Mouse (Mus musculus) kidney, postnatal 0 days (tissue): ENCODE measurements around the gene March5. TPM values are rescaled to one million over a fixed set of nuclear protein-coding genes. Genes with fewer than 3 reads are reported as not detected.
"Not testable (repeated sequence)": the region's sequence is repeated elsewhere in the genome, so short reads cannot be mapped to it uniquely, and the experiment has no call there.

Experiments
- ATAC-seq: fragments of 200-750 bp; cut with Nextera tagmentation; replicated peaks from 2 replicates; pipeline ENCODE4 v1.8.0; 2017; ENCODE audit warnings: low read depth, moderate number of reproducible peaks, moderate TSS enrichment, moderate library complexity; ENCODE audit not compliant: low FRiP score
- DNase-seq: peaks from one replicate; pipeline ENCODE4 v3.0.0-alpha.2; 2016; ENCODE audit warnings: low spot score
- H3K27ac ChIP-seq: fragments of 300-500 bp; sonication (generic); 2 replicates; pipeline ENCODE4 v1.5.1; 2014; ENCODE audit warnings: mild to moderate bottlenecking
- H3K27me3 ChIP-seq: fragments of 300-500 bp; sonication (generic); 2 replicates; pipeline ENCODE4 v1.6.1; 2014; ENCODE audit warnings: low read length, mixed read lengths; ENCODE audit not compliant: insufficient read depth
- H3K36me3 ChIP-seq: fragments of 300-500 bp; sonication (generic); 2 replicates; pipeline ENCODE4 v1.6.1; 2014; ENCODE audit warnings: low read length, mixed read lengths; ENCODE audit not compliant: insufficient read depth
- H3K4me1 ChIP-seq: fragments of 300-500 bp; sonication (generic); replicated peaks from 2 replicates; pipeline ENCODE4 v1.6.1; 2014; ENCODE audit warnings: antibody characterized with exemption, low read length, mixed read lengths; ENCODE audit not compliant: insufficient read depth
- H3K4me2 ChIP-seq: fragments of 300-500 bp; sonication (generic); 2 replicates; pipeline ENCODE4 v1.6.1; 2014; ENCODE audit warnings: mild to moderate bottlenecking, low read length, moderate library complexity, mixed read lengths
- H3K4me3 ChIP-seq: fragments of 300-500 bp; sonication (generic); replicated peaks from 2 replicates; pipeline ENCODE4 v1.5.1; 2014; ENCODE audit warnings: low read depth, low read length
- H3K9ac ChIP-seq: fragments of 300-500 bp; sonication (generic); 2 replicates; pipeline ENCODE4 v1.6.1; 2014; ENCODE audit warnings: low read depth, low read length
- H3K9me3 ChIP-seq: fragments of 300-500 bp; sonication (generic); replicated peaks from 2 replicates; pipeline ENCODE4 v1.6.1; 2016; ENCODE audit warnings: low read length, inconsistent platforms, mixed read lengths
- CTCF ChIP-seq: IDR thresholded peaks from 2 replicates; pipeline ENCODE4 v1.5.1; 2016; ENCODE audit warnings: antibody characterized with exemption, low read depth, mild to moderate bottlenecking, moderate library complexity
- WGBS: fragments of 180-500 bp; shearing (Covaris S2); extraction: QIAGEN DNeasy Blood & Tissue Kit; methylation state at CpG from one replicate; pipeline ENCODE4 v1.1.7; 2014; 5-methylcytosine and 5-hydroxymethylcytosine counted together
- polyA plus RNA-seq: library from polyadenylated mRNA; unstranded; fragments of >200 nt; fragmentation: Nextera tagmentation; extraction: Ambion mirVana; gene quantifications from 2 replicates; pipeline ENCODE4 v1.2.1, GENCODE M21; 2015

Gene March5
- polyA plus RNA-seq, 1 experiment from 2014 or later, result 98.2 TPM

DNA sequence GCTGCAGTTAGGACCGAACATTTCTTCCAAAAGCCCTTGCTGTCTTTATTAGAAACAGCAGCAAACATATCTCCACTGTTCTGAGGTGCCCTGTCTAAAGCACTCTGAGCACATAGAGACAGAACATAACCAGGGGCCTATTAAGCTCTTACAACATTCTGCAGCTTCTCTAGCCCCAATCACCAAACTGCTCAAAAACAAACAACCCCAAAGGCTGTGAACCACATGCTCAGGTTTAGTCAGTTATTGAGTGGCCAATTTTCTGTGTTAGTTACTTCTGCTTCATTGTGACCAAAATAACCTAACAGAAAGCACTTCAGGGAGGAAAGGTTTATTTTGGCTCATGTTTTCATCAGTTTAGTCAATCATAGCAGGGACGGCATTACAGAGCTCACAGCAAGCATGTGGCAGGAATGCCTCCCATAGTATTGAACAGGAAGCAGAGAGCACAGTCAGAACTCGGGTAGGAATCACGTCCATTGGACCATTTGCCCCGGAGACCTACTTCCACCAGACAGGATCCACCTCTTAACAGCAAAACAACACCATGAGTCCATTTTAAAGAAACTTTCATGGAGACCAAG lies 14.8 kb upstream of the March5 start:
- H3K27me3 ChIP-seq, result no peaks in the 10 kb centered on the region
- 46% methylated on average over 5 of the region's 5 CpGs for WGBS
- no peak overlapping the region for H3K4me3 ChIP-seq
- no peaks in the 10 kb centered on the region for H3K36me3 ChIP-seq
- no peaks in the 10 kb centered on the region for H3K9me3 ChIP-seq
- ATAC-seq (no peak), DNase-seq (no peak)
- no peak for TF ChIP-seq CTCF
- no peak overlapping the region for H3K9ac ChIP-seq
- H3K4me1 ChIP-seq, result no peaks in the 10 kb centered on the region
- no peak overlapping the region for H3K4me2 ChIP-seq
- 0 out of 2 replicates have a peak overlapping the region, but pooled peaks have one; percentile 37 for H3K27ac ChIP-seq

DNA sequence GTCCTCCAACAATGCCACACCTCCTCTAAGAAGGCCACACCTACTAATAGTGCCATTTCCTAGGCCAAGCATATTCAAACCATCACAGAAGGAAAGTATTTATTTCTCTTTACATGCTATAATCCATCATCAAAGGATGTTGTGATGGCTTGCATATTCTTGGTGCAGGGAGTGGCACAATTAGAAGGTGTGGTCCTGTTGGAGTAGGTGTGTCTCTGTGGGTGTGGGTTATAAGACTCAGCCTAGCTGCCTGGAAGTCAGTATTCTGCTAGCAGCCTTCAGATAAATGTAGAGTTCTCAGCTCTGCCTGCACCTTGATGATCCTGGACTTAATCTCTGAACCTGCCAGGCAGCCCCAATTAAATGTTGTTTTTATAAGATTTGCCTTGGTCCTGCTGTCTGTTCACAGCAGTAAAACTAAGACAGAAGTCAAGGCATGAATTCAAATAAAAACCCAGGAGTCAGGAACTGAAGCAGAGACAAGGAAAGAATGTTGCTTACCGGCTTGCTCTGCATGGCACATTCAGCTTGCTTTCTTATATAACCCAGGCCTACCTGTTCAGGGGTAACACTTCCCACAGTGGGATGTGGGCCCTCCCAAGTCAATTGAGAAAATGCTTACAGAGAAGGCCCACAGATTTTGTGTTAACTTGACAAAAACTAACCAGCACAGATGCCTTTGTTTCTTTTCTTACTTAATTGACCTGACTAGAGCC lies 9.0 kb upstream of the March5 start:
- H3K27me3 ChIP-seq, result no peaks in the 10 kb centered on the region
- H3K9me3 ChIP-seq, result no peaks in the 10 kb centered on the region
- H3K36me3 ChIP-seq, result no peaks in the 10 kb centered on the region
- DNase-seq (no peak), ATAC-seq (no peak)
- no peak overlapping the region for H3K27ac ChIP-seq
- TF ChIP-seq CTCF, result no peak
- H3K9ac ChIP-seq, result no peak overlapping the region
- H3K4me2 ChIP-seq, result no peak overlapping the region
- H3K4me3 ChIP-seq, result no peak overlapping the region
- 61% methylated on average over 1 of the region's 1 CpGs for WGBS
- H3K4me1 ChIP-seq, result no peaks in the 10 kb centered on the region

DNA sequence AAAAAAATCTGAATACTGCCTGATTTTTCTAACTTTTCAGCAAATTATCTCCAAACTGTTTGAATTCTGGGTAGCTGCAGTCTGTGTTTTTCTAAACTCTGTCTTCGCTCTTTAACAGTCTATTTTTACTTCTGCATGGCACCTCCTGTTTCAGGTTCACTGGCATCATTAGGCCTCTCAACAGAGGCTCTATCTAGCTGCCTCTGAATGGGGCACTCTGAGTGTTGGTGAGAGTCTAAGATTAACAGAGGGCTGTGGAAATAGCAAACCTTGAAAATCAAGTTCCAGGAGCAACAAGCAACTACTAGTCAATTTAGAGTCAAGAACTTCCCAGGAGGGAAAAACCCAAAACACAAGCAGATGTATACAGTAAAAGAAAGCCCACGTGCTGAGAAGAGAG lies 7.5 kb upstream of the March5 start:
- DNase-seq, result no peak
- H3K9me3 ChIP-seq, result no peaks in the 10 kb centered on the region
- H3K4me1 ChIP-seq, result no peaks in the 10 kb centered on the region
- no peak overlapping the region for H3K9ac ChIP-seq
- TF ChIP-seq CTCF, result no peak
- ATAC-seq, result no peak
- no peaks in the 10 kb centered on the region for H3K36me3 ChIP-seq
- H3K27me3 ChIP-seq, result no peaks in the 10 kb centered on the region
- 65% methylated on average over 2 of the region's 2 CpGs for WGBS
- no peak overlapping the region for H3K27ac ChIP-seq
- no peak overlapping the region for H3K4me3 ChIP-seq
- no peak overlapping the region for H3K4me2 ChIP-seq

DNA sequence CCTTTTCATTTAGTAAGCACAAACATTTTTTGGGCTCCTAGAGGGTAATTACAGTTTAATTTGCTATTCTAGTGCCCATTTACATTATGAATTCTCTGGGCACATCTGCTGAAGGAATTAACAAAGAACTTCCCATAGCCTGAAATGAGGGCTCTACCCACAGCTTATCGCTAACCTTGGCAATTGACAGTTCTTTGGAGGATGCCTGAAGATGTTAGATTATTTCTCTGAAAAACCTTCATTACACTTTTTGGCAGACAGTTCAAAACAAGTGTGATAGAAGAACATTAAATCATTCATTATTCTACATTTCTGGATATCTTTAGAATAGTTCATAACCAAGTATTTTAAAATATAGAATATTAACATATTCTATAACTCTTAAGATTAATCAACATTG lies 4.0 kb upstream of the March5 start:
- Histone ChIP-seq H3K9ac (no peak overlapping the region), H3K4me1 (no peaks in the 10 kb centered on the region), H3K27me3 (no peaks in the 10 kb centered on the region), H3K9me3 (no peaks in the 10 kb centered on the region), H3K4me3 (no peak overlapping the region), H3K27ac (no peak overlapping the region), H3K36me3 (no peaks in the 10 kb centered on the region), H3K4me2 (no peak overlapping the region)
- TF ChIP-seq CTCF, result no peak
- WGBS, result 98% methylated on average over 1 of the region's 1 CpGs
- ATAC-seq (no peak), DNase-seq (no peak)

DNA sequence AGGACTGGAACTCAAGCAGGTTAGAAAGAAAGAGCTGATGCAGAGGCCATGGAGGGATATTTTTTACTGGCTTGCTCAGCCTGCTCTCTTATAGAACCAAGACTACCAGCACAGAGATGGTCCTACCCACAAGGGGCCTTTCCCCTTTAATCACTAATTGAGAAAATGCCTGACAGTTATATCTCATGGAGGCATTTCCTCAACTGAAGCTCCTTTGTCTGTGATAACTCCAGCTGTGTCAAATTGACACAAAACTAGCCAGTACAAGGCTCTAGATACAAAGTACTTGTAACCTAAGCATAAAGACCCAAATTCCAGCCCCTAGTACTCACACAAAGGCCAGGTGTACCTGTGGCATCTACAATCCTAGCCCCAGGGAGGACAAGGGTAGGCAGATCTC lies 2.2 kb upstream of the March5 start:
- H3K4me1 ChIP-seq, ATAC-seq, H3K9ac ChIP-seq, H3K36me3 ChIP-seq, H3K9me3 ChIP-seq, DNase-seq, H3K4me2 ChIP-seq, H3K27me3 ChIP-seq, H3K4me3 ChIP-seq, H3K27ac ChIP-seq: not testable (repeated sequence)

DNA sequence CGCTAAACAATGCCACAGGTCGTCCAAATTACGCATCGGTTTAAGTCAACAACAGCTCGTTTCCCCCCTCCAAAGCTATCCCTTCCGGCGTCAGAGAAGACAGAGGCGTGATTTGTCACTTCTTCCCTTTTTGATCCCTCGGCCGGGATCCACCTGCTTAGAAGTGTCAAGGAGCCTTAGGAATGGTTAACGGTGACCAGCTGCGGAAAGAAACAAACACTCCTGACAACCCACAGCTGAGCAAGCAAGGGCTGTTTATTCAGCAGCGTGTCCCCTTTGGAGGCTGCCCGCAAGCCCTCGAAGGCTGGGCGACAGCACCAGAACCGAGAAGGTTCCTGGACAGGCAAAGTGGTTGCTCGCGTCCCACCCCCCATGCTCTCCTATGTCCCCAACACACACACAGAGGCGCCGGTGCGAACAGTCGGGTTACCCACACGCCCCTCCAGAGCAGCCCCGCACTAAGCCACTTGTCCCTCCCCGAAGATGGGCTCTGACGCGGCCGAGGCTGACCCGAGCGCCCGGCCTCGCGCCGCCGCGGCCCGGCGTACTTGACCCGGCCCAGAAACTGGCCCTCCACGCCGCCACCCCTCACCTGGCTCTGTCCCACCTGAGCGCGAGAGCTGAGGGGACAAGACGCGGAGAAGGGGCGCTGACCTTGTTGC lies 571 bp upstream of the March5 start:
- Histone ChIP-seq H3K9me3 (no peaks in the 10 kb centered on the region), H3K4me2 (peak overlapping the region; percentile 82), H3K27me3 (no peaks in the 10 kb centered on the region), H3K4me1 (0 out of 2 replicates have a peak, but pooled peaks cover 7% of the 10 kb centered on the region), H3K36me3 (0 out of 2 replicates have a peak, but pooled peaks cover 9% of the 10 kb centered on the region), H3K4me3 (peak overlapping the region; percentile 84), H3K27ac (peak overlapping the region; percentile 90), H3K9ac (peak overlapping the region; percentile 94)
- DNase-seq (peak; percentile 46), ATAC-seq (peak; percentile 66)
- under 1% methylated on average over 47 of the region's 47 CpGs for WGBS
- no peak for TF ChIP-seq CTCF
